Mouse (Mus musculus) forebrain, embryonic 11.5 days (tissue): ENCODE measurements around the gene Pcif1. TPM values are rescaled to one million over a fixed set of nuclear protein-coding genes. Genes with fewer than 3 reads are reported as not detected.

ENCODE experiments used
- ATAC-seq: fragments of 200-750 bp; cut with Nextera tagmentation; replicated peaks from 2 replicates; pipeline ENCODE4 v1.8.0; 2017; ENCODE audit warnings: moderate TSS enrichment; ENCODE audit not compliant: low FRiP score
- DNase-seq: peaks from one replicate; pipeline ENCODE4 v3.0.0-alpha.2; 2017; ENCODE audit warnings: low spot score
- H3K27ac ChIP-seq: fragments of 300-500 bp; sonication (generic); 2 replicates; pipeline ENCODE4 v1.5.1; 2014; ENCODE audit warnings: low read depth, low read length
- H3K27me3 ChIP-seq: fragments of 300-500 bp; sonication (generic); 2 replicates; pipeline ENCODE4 v1.6.1; 2014; ENCODE audit warnings: mild to moderate bottlenecking, low read length, mixed read lengths; ENCODE audit not compliant: control insufficient read depth, insufficient read depth
- H3K36me3 ChIP-seq: fragments of 300-500 bp; sonication (generic); 2 replicates; pipeline ENCODE4 v1.6.1; 2014; ENCODE audit warnings: mild to moderate bottlenecking, low read length, moderate library complexity, mixed read lengths; ENCODE audit not compliant: control insufficient read depth, insufficient read depth
- H3K4me1 ChIP-seq: fragments of 300-500 bp; sonication (generic); replicated peaks from 2 replicates; pipeline ENCODE4 v1.6.1; 2014; ENCODE audit warnings: low read length, mixed read lengths; ENCODE audit not compliant: control insufficient read depth, insufficient read depth
- H3K4me2 ChIP-seq: fragments of 300-500 bp; sonication (generic); 2 replicates; pipeline ENCODE4 v1.6.1; 2014; ENCODE audit warnings: low read depth, mild to moderate bottlenecking, low read length, moderate library complexity, mixed read lengths; ENCODE audit not compliant: severe bottlenecking
- H3K4me3 ChIP-seq: fragments of 300-500 bp; sonication (generic); 2 replicates; pipeline ENCODE4 v1.5.1; 2014; ENCODE audit warnings: low read depth, low read length
- H3K9ac ChIP-seq: fragments of 300-500 bp; sonication (generic); 2 replicates; pipeline ENCODE4 v1.6.1; 2014; ENCODE audit warnings: low read length
- H3K9me3 ChIP-seq: fragments of 300-500 bp; sonication (generic); 2 replicates; pipeline ENCODE4 v1.6.1; 2016; ENCODE audit warnings: low read length, mixed read lengths; ENCODE audit not compliant: control insufficient read depth
- WGBS: fragments of 180-500 bp; shearing (Covaris S2); extraction: QIAGEN DNeasy Blood & Tissue Kit; methylation state at CpG from one replicate; pipeline ENCODE4 v1.1.7; 2014; 5-methylcytosine and 5-hydroxymethylcytosine counted together
- polyA plus RNA-seq: library from polyadenylated mRNA; unstranded; fragments of >200 nt; fragmentation: Nextera tagmentation; extraction: Ambion mirVana; gene quantifications from 2 replicates; pipeline ENCODE4 v1.2.1, GENCODE M21; 2014

Gene Pcif1
- polyA plus RNA-seq, 1 experiment from 2014 or later, result 84.5 TPM

DNA sequence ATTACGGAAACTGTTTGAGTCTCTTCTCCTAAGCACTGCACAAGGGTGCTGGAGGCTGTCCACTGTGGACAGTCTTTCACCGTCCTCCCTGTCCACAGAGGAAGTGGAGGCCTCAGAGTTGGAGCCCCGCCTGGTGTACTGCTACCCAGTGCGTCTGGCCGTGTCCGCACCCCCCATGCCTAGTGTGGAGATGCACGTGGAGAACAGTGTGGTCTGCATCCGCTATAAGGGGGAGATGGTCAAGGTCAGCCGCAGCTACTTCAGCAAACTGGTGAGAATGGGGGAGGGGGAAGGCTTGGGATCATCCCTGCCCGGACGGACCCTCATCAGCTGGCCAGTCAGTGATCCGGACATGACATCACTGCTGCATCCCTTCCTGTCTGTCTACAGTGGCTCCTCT, 9.9 kb downstream of the Pcif1 start:
- Histone ChIP-seq H3K4me1 (no peaks in the 10 kb centered on the region), H3K9me3 (no peaks in the 10 kb centered on the region), H3K36me3 (peaks cover 49% of the 10 kb centered on the region), H3K27ac (no peak overlapping the region), H3K4me2 (no peak overlapping the region), H3K27me3 (no peaks in the 10 kb centered on the region), H3K4me3 (no peak overlapping the region), H3K9ac (no peak overlapping the region)
- no peak for DNase-seq
- WGBS, result 91% methylated on average over 12 of the region's 12 CpGs
- ATAC-seq, result no peak

DNA sequence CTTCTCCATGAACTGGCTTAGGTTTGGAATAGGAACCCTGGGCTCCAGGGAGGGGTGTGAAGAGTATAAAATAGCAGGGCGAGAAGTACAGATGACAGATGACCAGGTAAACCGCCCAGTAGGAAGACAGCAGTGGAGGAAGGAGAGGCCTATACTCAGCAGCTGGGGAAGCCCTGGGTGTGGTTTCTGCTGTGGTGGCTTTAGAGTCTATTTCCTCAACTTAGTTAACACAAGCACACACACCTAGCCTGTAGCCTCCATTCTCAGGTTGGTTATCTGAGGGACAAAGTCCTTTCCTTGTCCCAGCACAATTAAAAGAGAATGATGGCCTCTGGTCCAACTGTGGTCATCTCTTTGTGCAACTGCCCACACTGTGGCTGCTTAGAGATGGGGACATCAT, 10.9 kb downstream of the Pcif1 start:
- Histone ChIP-seq H3K36me3 (peaks cover 51% of the 10 kb centered on the region), H3K4me2 (no peak overlapping the region), H3K4me1 (no peaks in the 10 kb centered on the region), H3K27me3 (no peaks in the 10 kb centered on the region), H3K9me3 (no peaks in the 10 kb centered on the region), H3K9ac (no peak overlapping the region), H3K27ac (no peak overlapping the region), H3K4me3 (no peak overlapping the region)
- no peak for ATAC-seq
- 93% methylated on average over 2 of the region's 2 CpGs for WGBS
- DNase-seq, result no peak

DNA sequence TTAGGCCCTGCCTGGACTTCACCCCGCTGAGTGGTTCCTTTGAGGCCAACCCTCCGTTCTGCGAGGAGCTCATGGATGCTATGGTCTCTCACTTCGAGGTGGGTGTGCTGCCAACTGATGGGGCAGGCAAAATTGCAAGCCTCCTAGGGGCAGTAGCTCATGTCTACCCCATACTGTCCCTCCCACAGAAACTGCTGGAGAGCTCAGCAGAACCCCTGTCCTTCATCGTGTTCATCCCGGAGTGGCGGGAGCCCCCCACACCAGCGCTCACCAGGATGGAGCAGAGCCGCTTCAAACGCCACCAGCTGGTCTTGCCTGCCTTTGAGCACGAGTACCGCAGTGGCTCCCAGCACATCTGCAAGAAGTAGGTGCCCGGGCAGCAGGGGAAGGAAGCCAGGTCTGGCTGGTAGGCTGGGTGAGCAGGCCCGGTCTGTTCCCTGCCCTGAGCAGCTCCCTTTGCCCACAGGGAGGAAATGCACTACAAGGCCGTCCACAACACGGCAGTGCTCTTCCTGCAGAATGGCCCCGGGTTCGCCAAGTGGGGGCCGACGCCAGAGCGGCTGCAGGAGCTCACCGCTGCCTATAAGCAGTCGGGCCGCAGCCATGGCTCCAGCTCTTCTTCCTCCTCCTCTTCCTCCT, 11.4 kb downstream of the Pcif1 start:
- Histone ChIP-seq H3K4me3 (no peak overlapping the region), H3K27ac (no peak overlapping the region), H3K4me2 (no peak overlapping the region), H3K4me1 (no peaks in the 10 kb centered on the region), H3K9me3 (no peaks in the 10 kb centered on the region), H3K9ac (no peak overlapping the region), H3K27me3 (no peaks in the 10 kb centered on the region), H3K36me3 (peaks cover 56% of the 10 kb centered on the region)
- 92% methylated on average over 24 of the region's 24 CpGs for WGBS
- DNase-seq (no peak), ATAC-seq (no peak)

DNA sequence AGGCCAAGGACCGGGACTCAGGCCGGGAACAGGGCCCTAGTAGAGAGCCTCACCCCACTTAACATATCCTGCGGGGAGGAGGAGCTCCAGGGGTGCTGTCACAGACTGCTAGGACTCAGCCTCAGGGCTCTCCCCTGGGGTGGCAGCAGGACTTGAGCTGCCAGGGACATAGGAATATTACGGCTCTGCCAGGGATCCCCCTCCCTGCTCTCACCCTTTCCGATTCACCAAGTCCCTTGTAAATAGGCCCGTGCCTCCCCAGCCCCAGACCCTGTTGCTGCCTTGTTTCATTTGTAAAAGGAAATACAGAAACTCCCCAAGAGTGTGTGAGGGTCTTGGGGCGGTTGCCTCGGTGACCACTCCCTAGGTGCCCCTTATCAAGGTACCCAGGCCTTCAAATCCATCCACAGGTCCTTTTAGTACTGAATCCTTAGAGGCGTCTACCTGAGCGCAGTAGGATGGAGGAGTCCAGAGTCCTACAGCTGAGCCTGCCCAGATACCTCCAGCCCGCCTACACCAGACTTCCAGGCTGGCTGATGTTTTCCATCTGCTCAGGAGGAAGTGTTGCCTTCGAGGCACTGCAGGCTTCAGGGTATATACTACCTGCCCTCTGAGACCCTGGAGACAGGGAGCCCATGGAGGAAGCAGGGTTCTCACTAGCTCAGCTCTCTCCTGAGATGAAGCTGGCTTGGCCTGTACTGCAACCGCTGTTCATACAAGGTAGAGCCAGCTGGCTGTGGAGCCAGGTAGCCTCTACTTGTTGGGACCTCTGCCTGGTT, 12.1 kb downstream of the Pcif1 start:
- Histone ChIP-seq H3K36me3 (peaks cover 59% of the 10 kb centered on the region), H3K4me3 (no peak overlapping the region), H3K9me3 (no peaks in the 10 kb centered on the region), H3K27ac (no peak overlapping the region), H3K27me3 (no peaks in the 10 kb centered on the region), H3K4me1 (no peaks in the 10 kb centered on the region), H3K9ac (no peak overlapping the region), H3K4me2 (no peak overlapping the region)
- DNase-seq, result no peak
- no peak for ATAC-seq
- WGBS, result 90% methylated on average over 13 of the region's 13 CpGs

DNA sequence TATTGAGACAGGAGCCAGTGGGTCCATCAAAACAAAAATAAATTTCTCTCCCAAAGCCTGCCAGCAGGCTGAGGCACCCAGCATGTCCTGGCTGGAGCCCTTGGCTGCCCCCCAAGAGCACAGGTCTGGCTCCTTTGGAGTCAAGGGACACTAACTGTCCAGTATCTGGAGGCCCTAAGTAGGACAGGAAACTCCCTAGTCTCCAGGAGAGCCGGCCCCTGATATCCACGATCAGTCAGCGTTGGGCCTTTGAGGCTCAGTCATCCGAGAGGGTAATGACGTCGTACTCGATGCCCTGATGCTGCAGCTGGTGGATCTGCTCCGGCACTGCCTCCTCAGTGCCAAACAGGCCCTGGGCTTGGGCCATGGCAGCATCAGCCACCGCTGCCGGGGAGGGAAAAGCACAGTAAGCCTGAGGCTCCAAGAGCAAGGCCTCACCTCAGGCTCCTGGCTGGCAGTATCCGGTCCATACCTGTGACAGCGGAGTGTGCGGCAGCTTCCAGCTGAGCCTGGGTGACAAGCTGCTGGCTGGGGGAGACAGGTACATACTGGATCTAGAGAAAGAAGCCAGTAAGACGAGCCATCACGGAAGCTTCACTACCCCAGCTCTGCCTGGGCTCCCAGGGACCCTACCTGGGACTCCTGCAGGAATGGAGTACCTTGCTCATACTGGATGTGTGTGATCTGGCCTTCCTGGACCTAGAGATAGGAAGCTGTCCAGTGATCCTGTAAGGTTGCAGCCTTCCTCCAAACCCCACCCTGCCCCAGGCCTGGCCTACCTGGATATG, 13.0 kb downstream of the Pcif1 start:
- Histone ChIP-seq H3K4me2 (no peak overlapping the region), H3K4me3 (no peak overlapping the region), H3K4me1 (no peaks in the 10 kb centered on the region), H3K27ac (no peak overlapping the region), H3K27me3 (no peaks in the 10 kb centered on the region), H3K9me3 (no peaks in the 10 kb centered on the region), H3K9ac (no peak overlapping the region), H3K36me3 (peaks cover 56% of the 10 kb centered on the region)
- ATAC-seq (no peak), DNase-seq (no peak)
- WGBS, result 84% methylated on average over 15 of the region's 15 CpGs

DNA sequence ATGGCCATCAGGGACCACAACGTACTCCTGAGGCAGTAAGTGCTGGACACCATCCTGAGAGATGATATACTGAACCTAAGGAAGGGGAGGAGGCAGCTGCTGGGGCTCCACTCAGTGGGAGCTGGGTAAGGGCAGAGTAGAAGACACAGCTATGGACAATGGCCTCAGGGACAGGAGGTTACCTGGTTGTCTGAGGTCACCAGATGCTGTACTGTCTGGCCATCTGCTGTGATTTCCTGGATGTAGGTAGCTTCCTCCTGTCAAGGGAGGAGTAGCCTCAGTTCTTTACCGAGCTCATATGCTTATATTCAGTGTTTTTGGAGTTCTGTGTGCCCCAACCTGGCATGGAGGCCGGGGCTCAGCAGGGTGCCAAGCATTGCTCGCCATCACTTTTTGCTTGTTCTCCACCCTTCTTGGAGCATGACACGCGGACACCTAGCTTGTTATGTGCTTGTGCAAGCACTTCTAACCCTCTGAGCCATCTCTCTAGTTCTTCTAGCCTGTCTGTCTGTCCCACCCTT, 13.7 kb downstream of the Pcif1 start:
- 93% methylated on average over 6 of the region's 6 CpGs for WGBS
- ATAC-seq (no peak), DNase-seq (no peak)
- peaks cover 60% of the 10 kb centered on the region for H3K36me3 ChIP-seq
- no peaks in the 10 kb centered on the region for H3K9me3 ChIP-seq
- H3K4me3 ChIP-seq, result no peak overlapping the region
- H3K27ac ChIP-seq, result no peak overlapping the region
- no peaks in the 10 kb centered on the region for H3K27me3 ChIP-seq
- H3K9ac ChIP-seq, result no peak overlapping the region
- no peak overlapping the region for H3K4me2 ChIP-seq
- H3K4me1 ChIP-seq, result no peaks in the 10 kb centered on the region

DNA sequence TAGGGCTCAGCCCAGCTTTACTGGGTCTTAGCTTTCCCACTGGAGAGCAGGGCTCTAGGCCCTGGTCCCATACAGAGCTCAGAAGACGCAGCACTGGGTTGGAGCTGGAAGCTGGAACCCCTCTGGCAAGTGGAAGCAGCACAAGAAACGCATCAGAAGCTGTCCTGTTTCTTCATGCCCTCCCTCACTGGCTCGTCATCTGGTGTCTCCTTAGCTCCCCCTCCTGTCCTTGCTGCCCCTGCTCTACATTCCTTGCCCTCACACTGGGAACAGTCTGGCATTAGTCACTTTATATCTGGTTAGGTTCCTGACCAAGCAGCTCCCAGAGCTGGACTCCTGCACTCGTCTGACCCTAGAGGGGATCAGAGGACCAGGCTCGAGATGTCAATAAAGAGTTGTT, 14.9 kb downstream of the Pcif1 start:
- no peak overlapping the region for H3K4me3 ChIP-seq
- no peaks in the 10 kb centered on the region for H3K9me3 ChIP-seq
- H3K27ac ChIP-seq, result no peak overlapping the region
- H3K9ac ChIP-seq, result no peak overlapping the region
- no peak for ATAC-seq
- no peak overlapping the region for H3K4me2 ChIP-seq
- H3K4me1 ChIP-seq, result no peaks in the 10 kb centered on the region
- peaks cover 60% of the 10 kb centered on the region for H3K36me3 ChIP-seq
- WGBS, result 66% methylated on average over 5 of the region's 5 CpGs
- no peak for DNase-seq
- H3K27me3 ChIP-seq, result no peaks in the 10 kb centered on the region

DNA sequence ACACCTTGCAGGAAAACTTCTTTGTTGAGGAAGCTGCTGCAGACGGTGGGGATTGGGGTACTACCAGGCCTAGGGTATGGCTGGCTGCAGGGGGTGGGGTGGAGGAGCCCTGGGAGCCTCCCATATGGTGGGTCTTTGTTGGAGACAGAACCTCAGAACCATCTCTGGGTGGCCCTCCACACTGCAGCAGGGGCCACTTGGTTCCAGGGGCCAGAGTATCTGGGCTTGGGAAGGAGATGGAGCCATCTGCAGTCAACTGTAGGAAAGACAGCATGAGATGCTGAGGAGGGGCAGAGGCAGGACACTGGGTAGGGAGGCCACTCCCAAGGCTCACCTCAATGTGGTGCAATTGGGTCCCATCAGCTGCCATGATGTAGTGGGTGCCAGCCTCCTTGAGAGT, 15.5 kb downstream of the Pcif1 start:
- 100% methylated on average over 1 of the region's 1 CpGs for WGBS
- DNase-seq (no peak), ATAC-seq (no peak)
- Histone ChIP-seq H3K9me3 (no peaks in the 10 kb centered on the region), H3K4me1 (no peaks in the 10 kb centered on the region), H3K4me2 (no peak overlapping the region), H3K36me3 (peaks cover 61% of the 10 kb centered on the region), H3K4me3 (no peak overlapping the region), H3K9ac (no peak overlapping the region), H3K27ac (no peak overlapping the region), H3K27me3 (no peaks in the 10 kb centered on the region)
